Mouse (Mus musculus): ENCODE data around the gene Prr15l. TPM values are rescaled to one million over a fixed set of nuclear protein-coding genes. Genes with fewer than 3 reads are reported as not detected.

The Prr15l gene
- polyA plus RNA-seq, 1 experiment from 2014 or later: not detected

DNA sequence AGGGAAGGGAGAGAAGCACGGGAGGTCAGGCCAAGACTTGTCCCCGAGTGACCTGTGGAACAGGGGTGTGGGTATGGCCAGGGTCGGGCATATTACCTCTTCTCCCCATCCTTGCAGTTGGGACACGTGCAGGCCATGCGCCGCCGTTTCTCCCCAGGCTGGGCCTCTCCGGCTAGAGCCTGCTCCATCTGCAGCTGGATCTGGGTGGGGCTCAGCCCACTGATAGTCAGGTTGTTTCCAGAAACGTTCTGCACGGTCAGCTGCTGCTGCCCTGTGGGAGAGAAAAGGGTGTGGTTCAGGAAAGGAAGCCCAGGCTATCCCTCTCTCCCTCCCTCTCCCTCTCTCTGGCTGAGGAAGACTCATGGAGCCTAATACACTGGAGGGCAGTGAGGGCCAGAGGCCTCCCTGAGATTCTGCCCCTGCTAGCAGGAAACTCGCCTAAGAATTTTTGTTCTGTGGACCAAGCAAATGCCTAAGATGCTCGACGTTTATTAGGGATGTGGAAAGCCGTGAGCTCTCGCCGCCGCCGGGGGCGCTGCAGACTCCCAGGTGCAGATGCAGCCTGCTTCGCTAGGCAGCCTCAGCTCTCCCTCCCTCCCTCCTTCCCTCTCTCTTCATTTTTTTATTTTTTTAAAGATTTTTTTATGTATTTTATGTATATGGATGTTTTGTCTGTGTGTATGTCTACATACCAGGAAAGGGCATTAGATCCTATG is 28.3 kb downstream of the Prr15l start:
- Histone ChIP-seq H3K4me2 (no peak overlapping the region), H3K9me3 (no peaks in the 10 kb centered on the region), H3K9ac (no peak overlapping the region), H3K4me3 (no peak overlapping the region), H3K36me3 (peaks cover 93% of the 10 kb centered on the region), H3K27me3 (no peaks in the 10 kb centered on the region), H3K27ac (replicated peaks) (no peak overlapping the region), H3K4me1 (replicated peaks) (no peaks in the 10 kb centered on the region)
- 61% methylated on average over 20 of the region's 20 CpGs for WGBS
- no peak for ATAC-seq (ENCODE audit: low read depth)

DNA sequence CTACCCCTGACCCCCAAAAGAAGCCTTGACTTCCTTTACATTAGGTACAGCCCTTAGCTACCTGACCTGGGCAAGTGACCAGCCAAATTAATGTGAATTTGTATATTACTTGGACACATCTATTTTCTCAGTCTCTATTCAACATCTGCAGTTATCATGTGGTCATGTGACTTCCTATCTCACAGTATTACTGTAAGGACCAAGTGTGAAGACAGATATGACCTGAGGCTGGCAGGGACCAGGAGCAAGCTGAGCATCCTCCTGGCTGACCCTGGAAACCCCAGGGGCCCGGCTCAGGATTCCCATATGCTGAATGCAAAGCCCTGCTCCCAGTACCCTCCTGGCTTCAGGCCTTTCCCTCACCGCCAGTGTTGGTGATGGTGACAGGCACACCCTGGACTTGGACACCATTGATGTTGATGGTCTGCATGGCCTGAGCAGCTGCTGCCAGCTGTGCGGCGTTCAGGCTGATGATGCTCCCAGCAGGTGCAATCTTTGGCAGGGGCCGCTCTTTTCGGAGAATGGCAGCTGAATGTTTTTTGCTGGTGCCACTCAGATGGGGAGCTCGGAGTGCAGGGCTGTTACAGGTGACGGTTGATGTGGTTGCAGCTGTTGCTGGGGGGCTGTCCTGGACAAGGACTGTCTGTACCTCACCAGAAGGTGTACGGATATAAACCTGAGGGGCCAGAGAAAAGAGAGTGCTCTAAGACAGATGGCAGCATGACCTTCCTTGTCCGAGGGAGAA is 29.3 kb downstream of the Prr15l start:
- 93% methylated on average over 10 of the region's 10 CpGs for WGBS
- ATAC-seq (ENCODE audit: low read depth): no peak
- Histone ChIP-seq H3K4me1 (replicated peaks) (no peaks in the 10 kb centered on the region), H3K27ac (replicated peaks) (no peak overlapping the region), H3K9me3 (no peaks in the 10 kb centered on the region), H3K4me3 (no peak overlapping the region), H3K9ac (no peak overlapping the region), H3K4me2 (no peak overlapping the region), H3K36me3 (peaks cover 93% of the 10 kb centered on the region), H3K27me3 (no peaks in the 10 kb centered on the region)

DNA sequence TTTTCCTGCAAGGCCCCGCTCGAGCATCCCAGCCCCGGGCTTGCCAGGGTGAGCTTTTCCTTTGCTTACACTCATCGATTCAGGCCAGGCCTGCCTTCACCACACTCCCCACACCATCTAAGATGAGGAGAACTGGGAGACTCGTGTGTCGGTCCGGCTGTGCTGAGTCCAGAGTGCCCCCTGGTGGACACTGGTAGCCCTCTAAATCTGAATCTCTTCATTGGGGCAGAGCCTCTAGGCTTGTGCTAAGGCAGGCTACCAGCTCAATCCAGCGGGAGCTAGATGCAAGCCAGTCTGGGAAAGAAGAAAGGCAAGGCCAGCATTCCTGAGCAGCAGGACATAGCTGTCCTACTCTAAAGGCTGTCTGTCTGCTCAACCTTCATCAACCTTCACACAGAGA is 35.7 kb downstream of the Prr15l start:
- Histone ChIP-seq H3K4me1 (replicated peaks) (peaks cover 10% of the 10 kb centered on the region; the same call in 1 of the 2 replicates), H3K27me3 (no peaks in the 10 kb centered on the region), H3K36me3 (peaks cover 45% of the 10 kb centered on the region), H3K4me2 (no peak overlapping the region), H3K9me3 (no peaks in the 10 kb centered on the region), H3K4me3 (no peak overlapping the region), H3K27ac (replicated peaks) (no peak overlapping the region; the same call in 1 of the 2 replicates), H3K9ac (peak overlapping the region; percentile 17; the same call in 1 of the 2 replicates)
- peak; percentile 61; the same call in 1 of the 2 replicates for ATAC-seq (ENCODE audit: low read depth)
- WGBS: 22% methylated on average over 8 of the region's 8 CpGs

DNA sequence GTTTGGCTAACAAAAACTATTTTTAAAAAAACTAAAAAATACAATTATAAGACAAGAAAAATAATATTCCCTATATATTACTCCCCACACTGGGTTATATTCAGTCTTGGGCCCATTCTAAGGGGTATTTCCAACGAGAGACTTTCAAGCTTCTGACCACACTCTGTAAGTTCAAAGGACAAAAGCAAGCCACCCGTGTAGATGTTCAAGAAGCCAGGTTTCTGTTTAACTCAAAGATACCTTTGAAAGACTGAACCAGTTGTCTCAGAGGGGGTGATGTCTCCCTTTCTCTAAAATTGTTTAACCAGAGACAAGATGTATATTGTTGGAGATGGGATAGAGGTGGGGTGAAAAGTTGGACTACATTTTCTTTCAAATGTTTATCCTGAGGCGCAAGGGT is 38.3 kb downstream of the Prr15l start:
- Histone ChIP-seq H3K36me3 (peaks cover 20% of the 10 kb centered on the region), H3K9ac (no peak overlapping the region), H3K4me2 (no peak overlapping the region), H3K9me3 (no peaks in the 10 kb centered on the region), H3K27me3 (no peaks in the 10 kb centered on the region), H3K27ac (replicated peaks) (no peak overlapping the region), H3K4me1 (replicated peaks) (peaks cover 26% of the 10 kb centered on the region), H3K4me3 (no peak overlapping the region)
- ATAC-seq (ENCODE audit: low read depth): no peak
- 92% methylated on average over 3 of the region's 3 CpGs for WGBS

DNA sequence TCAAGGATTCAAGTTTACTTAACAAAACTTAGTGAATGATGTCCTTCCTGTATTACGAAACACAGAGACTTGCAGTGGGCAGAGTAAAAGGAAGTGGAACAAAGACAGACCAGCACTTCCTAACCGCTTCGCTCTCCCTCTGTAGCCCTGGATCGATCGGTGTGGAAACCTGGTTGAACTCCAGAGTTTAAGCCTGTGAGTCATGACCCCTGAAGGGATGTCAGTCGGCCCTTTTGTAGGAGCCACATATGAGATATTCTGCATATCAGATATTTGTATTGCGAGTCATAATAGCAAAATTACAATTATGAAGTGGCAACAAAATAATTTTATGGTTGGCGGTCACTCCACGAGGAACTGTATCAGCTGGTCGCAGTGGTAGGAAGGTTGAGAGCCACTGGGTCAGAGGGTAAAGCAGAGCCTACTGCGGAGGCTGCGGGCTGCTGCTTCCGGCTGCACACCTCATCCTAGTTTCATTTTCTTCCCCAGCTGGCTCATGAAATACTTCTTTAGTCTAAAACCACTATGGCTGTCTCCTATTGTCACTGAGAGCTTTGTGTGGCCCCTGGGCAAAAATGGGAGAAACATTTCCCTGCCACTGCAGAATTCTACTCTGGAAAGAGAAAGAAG is 39.1 kb downstream of the Prr15l start:
- H3K27me3 ChIP-seq: no peaks in the 10 kb centered on the region
- 90% methylated on average over 13 of the region's 13 CpGs for WGBS
- no peak overlapping the region for H3K4me3 ChIP-seq
- peaks cover 12% of the 10 kb centered on the region for H3K36me3 ChIP-seq
- H3K9ac ChIP-seq: 0 out of 2 replicates have a peak overlapping the region, but pooled peaks have one; percentile 17
- no peaks in the 10 kb centered on the region for H3K9me3 ChIP-seq
- ATAC-seq (ENCODE audit: low read depth): no peak
- 0 out of 2 replicates have a peak overlapping the region, but pooled peaks have one; percentile 1 for H3K4me2 ChIP-seq
- peaks cover 30% of the 10 kb centered on the region for H3K4me1 ChIP-seq (replicated peaks)
- H3K27ac ChIP-seq (replicated peaks): no peak overlapping the region; the same call in 1 of the 2 replicates

DNA sequence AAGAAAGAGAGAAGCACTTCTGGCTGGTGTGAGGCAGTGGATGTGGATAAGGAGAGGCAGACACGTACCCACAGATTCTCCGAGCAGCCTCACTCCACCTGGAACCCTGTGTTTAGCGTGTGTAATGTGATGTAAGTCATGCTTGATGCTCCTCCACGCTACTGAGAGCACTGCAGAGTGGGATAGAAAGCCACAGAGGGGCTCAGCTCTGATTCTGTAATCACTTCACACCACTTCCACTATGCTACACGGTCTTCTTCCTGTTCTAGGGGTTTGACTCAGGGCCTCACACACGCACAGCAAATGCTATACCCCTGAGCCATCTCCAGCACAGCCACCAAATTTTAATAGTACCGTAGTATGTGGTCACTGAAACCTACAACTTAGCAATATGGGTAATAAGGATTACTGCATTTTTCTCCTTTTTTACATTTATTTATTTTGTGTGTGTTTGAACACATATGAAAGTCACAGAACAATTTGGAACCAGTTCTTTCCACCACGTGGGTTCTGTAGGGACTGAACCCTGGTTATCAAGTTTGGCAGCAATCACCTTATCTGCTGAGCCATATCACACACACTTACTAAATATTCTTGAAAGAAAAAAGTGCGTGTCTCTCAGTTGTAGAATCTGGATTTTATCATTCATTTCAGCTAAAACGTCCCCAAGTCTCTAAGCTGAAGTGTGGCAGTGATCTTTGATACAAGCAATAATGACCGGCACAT is 39.8 kb downstream of the Prr15l start:
- Histone ChIP-seq H3K36me3 (peaks cover 5% of the 10 kb centered on the region), H3K27me3 (no peaks in the 10 kb centered on the region), H3K9me3 (no peaks in the 10 kb centered on the region), H3K9ac (0 out of 2 replicates have a peak overlapping the region, but pooled peaks have one; percentile 17), H3K4me1 (replicated peaks) (peaks cover 35% of the 10 kb centered on the region), H3K4me3 (no peak overlapping the region), H3K27ac (replicated peaks) (no peak overlapping the region; the same call in 1 of the 2 replicates), H3K4me2 (0 out of 2 replicates have a peak overlapping the region, but pooled peaks have one; percentile 1)
- no peak for ATAC-seq (ENCODE audit: low read depth)
- WGBS: 92% methylated on average over 11 of the region's 11 CpGs

DNA sequence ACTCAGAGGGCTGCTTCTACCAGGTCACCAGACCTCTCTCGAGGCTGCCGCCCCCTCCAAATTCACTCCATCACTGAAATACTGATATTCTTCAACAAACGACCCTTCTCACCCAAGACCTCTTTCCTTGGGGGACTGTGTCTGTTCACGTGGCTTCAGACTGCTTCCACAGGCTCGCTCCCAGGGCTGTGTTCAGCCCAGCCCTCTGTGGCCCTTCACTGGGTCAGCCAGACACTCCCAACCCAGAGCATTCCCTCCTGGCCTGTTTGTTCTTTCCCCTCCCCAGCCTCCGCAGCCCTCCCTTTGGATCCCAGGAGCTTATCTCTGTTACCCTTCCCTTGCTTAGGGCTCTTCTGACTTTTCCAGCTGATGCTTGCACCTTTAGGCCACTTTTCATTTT is 40.6 kb downstream of the Prr15l start:
- Histone ChIP-seq H3K27ac (replicated peaks) (no peak overlapping the region), H3K9ac (no peak overlapping the region), H3K36me3 (no peaks in the 10 kb centered on the region), H3K4me3 (no peak overlapping the region), H3K4me2 (no peak overlapping the region), H3K27me3 (no peaks in the 10 kb centered on the region), H3K9me3 (no peaks in the 10 kb centered on the region), H3K4me1 (replicated peaks) (peaks cover 38% of the 10 kb centered on the region)
- WGBS: 74% methylated on average over 6 of the region's 6 CpGs
- no peak for ATAC-seq (ENCODE audit: low read depth)

DNA sequence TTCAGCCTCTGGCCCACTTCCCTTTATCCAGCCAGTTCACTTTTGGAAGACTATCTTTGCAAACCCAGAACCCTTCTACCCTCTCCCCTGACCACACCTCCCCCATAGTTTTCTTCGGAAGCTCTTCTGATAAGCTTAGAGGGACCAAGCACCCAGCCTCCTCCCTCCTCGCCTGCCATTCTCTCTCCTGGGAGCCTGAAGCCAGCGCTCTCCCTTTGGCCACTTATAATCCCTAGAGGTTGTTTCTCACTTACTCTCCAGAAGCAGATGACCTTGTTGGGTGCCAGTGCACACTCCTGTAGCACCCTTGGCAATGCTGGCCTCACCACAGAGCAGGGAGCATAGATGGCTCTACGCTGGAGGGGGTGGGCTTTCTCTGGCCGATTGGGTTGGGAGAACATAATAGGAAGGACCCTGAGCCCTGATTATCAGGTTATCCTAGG is 41.4 kb downstream of the Prr15l start:
- H3K9me3 ChIP-seq: no peaks in the 10 kb centered on the region
- no peaks in the 10 kb centered on the region for H3K27me3 ChIP-seq
- WGBS: 74% methylated on average over 5 of the region's 5 CpGs
- H3K4me2 ChIP-seq: no peak overlapping the region
- H3K9ac ChIP-seq: no peak overlapping the region
- no peak for ATAC-seq (ENCODE audit: low read depth)
- H3K4me3 ChIP-seq: no peak overlapping the region
- peaks cover 45% of the 10 kb centered on the region for H3K4me1 ChIP-seq (replicated peaks)
- H3K36me3 ChIP-seq: no peaks in the 10 kb centered on the region
- peak overlapping the region; percentile 49 for H3K27ac ChIP-seq (replicated peaks)

DNA sequence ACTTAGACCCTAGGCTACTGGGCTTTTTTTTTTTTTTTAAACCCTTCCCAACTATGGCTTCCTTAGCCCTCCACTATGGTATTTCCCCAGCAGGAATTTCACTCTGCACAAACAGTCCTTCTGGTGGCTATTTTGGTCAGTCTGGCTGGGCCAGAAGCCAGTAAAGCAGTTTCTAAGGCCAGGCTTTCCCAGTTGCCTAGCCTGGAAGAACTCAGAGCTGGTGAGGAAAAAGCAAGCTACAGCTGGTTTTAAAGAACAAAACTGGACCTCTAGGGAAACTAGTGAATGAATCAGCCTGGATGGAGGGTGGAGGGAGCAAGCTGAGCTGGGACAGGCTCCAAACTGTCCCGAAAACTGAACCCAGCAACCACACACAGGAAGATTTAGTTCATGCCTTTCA is 41.8 kb downstream of the Prr15l start:
- no peak for ATAC-seq (ENCODE audit: low read depth)
- Histone ChIP-seq H3K4me2 (no peak overlapping the region), H3K36me3 (no peaks in the 10 kb centered on the region), H3K4me1 (replicated peaks) (peaks cover 45% of the 10 kb centered on the region), H3K27me3 (no peaks in the 10 kb centered on the region), H3K4me3 (no peak overlapping the region), H3K9me3 (no peaks in the 10 kb centered on the region), H3K9ac (peak overlapping the region; percentile 41; the same call in 1 of the 2 replicates), H3K27ac (replicated peaks) (peak overlapping the region; percentile 49)
- WGBS: 79% methylated on average over 1 of the region's 1 CpGs

DNA sequence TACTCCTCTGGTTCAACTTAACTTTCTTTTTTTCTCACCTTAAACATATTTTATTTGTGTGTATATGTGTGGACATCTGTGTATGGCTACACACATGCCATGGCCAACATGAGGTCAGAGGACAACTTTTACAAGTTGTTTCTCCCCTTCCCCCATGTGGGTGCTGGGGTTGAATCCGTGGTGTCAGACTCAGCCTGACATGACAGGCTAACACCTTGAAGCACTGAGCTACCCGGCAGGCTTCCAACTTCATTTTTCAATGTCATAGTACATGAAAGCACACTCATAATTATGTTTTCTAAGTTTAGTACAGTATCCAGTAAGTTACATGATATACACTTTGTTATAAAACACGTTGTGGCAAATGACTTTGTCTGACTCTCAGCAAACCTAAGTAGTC is 42.4 kb downstream of the Prr15l start:
- no peaks in the 10 kb centered on the region for H3K27me3 ChIP-seq
- WGBS: 86% methylated on average over 3 of the region's 3 CpGs
- H3K4me2 ChIP-seq: no peak overlapping the region
- no peaks in the 10 kb centered on the region for H3K9me3 ChIP-seq
- 0 out of 2 replicates have a peak overlapping the region, but pooled peaks have one; percentile 49 for H3K27ac ChIP-seq (replicated peaks)
- no peak overlapping the region for H3K4me3 ChIP-seq
- ATAC-seq (ENCODE audit: low read depth): no peak
- H3K9ac ChIP-seq: no peak overlapping the region
- H3K4me1 ChIP-seq (replicated peaks): peaks cover 50% of the 10 kb centered on the region
- H3K36me3 ChIP-seq: no peaks in the 10 kb centered on the region

DNA sequence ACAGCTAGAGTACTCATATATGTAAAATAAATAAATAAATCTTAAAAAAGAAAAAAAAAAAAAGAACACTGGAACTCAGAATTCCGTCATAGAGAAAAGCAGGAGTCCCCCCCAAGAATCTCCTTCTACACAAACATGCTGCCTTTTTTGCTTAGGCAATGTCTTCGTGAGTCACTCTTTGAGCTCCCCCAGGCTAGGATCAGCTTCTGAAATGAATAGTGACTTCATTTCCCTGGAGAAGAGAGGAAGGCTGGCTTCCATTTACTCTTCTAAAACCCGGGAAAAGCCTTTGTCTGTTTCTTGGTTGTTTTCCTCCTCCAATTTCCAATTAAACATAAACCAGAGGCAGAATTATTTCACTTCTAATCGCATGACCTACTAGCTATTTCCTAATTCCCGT is 45.0 kb downstream of the Prr15l start:
- Histone ChIP-seq H3K27me3 (no peaks in the 10 kb centered on the region), H3K36me3 (no peaks in the 10 kb centered on the region), H3K27ac (replicated peaks) (peak overlapping the region; percentile 57; the same call in 1 of the 2 replicates), H3K9me3 (no peaks in the 10 kb centered on the region), H3K4me1 (replicated peaks) (peaks cover 65% of the 10 kb centered on the region), H3K9ac (peak overlapping the region; percentile 51; the same call in 1 of the 2 replicates), H3K4me3 (no peak overlapping the region), H3K4me2 (peak overlapping the region; percentile 1; the same call in 1 of the 2 replicates)
- no peak for ATAC-seq (ENCODE audit: low read depth)
- WGBS: 73% methylated on average over 5 of the region's 5 CpGs
